Mouse (Mus musculus) right cerebral cortex, postnatal 10 days (tissue): ENCODE measurements around the gene Shank2.
A peak's percentile ranks its signal among the peaks of the same experiment; 100 is the strongest.

ENCODE experiments used
- DNase-seq, 2 experiments: peaks; one replicate each; pipeline ENCODE4 v3.0.0; 2021; ENCODE audit warnings: low spot score in 2 of 2

Shank2 gene

DNA sequence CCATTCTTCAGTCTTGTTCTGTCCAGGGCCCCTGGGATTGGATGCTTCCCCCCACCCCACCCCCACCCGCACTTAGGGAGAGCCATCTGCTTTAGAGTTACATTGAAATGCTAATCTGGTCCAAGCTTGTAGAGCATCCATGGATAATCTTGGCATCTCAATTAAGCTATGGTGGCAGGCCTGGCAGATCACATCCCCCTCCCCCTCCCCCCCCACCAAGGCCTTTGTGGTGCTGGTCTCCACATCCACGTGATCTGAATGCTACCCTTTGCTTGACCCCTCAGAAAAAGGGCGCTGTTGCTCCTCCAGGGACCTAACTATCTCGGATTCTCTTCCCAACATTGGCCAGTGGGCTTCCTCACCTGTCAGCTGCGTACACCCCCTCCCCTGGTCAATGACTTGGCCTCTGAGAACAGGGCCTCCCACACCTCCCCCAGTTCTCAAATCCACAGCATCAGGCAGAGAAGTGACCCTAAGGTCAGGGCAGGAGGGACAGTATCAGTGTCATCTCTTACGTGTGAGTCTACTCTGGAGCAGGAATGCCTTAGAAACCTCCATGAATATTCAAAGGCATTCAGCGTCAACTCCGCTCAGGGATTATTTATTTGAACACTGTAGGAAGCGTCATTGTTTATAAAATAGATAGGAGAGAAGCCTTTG lies 104.8 kb downstream of the Shank2 start:
- DNase-seq: no peak

DNA sequence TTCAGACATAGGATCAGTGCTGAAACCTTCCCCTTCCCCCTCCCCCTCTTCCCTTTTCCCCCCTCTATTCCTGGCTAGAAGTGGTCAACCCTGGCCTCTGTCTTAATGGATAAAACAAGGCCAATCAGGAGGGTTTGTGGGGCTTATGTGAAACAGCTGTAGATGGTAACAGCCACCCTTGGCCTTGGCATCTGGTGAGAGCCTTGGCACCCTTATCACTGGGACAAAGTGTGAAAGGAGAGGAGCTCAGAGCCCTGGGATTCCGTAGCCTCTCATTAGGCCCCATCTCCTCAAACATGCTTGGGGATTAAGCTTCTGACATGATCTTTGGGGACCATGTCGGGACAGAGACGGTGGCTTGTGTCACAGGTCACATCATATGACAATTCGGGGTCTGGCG lies 106.4 kb downstream of the Shank2 start:
- no peak for DNase-seq

- peak in 1 of 2 experiments; percentile 18 for DNase-seq
Measured at GRCm38 (mm10) chr7:144111026-144111604, 109.4 kb downstream of the Shank2 start.

DNA sequence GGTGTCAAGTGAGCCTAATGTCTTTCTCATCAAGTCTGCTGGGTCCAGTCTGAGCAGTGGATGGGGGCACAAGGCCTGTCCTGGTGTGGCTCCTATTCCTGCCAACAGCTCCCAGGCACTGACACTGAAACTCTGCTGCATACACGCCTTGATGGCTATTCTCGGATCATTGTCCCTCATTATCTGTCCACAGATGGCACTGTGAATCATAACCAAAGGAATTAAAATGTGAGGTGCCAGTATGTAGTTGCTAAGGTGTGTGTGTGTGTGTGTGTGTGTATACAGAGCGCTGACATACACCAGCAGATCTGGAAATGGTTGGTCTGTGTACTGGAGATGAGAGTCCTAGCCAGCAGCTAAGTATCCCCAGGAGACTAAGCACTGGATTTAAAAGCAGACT lies 110.3 kb downstream of the Shank2 start:
- peak in 1 of 2 experiments; percentile 31 for DNase-seq

DNA sequence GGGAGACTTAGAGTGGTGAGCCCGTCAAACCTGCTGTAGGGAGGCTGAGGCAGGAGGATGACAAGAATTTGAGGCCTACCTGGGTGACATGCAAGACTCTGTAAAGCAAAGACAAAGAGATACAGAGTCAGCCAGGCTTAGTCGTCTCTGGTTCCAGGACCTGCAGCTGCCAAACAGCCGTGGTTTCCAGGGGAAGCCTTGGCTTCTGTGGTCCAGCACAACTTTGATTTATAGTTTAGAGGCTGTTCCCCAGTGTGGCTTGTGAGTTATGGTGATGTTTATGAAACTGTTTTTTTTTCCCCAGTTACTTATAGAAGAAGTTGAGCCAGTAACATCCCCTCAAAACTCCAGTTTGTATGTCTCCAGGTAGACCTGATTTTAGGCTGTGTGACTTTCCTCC lies 112.5 kb downstream of the Shank2 start:
- no peak for DNase-seq

- no peak for DNase-seq
Measured at GRCm38 (mm10) chr7:144119562-144119961, 117.8 kb downstream of the Shank2 start.

- DNase-seq: peak; percentile 76 to 87
Measured at GRCm38 (mm10) chr7:144132699-144133387, 131.1 kb downstream of the Shank2 start.

- no peak for DNase-seq
Measured at GRCm38 (mm10) chr7:144133388-144133998, 131.8 kb downstream of the Shank2 start.

DNA sequence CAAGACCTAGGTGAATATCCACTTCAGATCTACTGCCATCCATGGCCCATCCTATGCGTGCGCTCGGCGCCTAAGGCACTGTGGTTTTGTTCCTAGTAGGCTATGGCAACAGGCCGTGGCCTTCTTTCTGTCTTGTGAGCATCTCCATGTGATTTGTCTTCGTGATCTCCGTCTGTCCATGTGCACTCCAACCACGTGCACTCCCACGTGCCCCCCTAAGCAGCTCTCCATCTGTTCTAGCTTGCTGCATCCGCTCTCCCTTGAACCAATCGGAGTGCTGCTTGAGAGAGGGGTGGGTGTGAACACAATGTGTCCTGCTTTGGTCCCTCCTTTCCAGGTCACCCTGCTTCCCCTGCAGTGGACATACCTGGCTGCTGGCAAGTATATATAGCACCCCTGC lies 133.0 kb downstream of the Shank2 start:
- peak; percentile 61 to 79 for DNase-seq

DNA sequence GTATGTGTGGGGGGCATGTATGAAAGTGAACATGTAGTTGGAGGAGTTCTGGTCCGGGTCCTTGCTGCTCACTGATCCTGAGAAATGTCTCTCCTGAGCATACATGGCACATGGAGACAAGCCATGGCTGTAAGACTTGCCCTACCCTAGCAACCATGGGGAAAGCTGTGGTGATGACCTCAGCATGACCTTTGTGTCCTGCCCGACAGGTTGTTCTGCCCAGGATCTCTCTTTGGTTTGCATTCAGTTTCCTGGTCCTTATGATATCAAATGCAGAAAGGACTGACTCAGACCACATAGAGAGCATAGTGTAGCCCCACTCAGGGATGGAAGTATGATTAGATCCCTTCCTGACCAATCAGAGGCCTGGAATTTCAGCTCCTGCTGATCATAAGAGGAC lies 136.1 kb downstream of the Shank2 start:
- no peak for DNase-seq

- DNase-seq: no peak
Measured at GRCm38 (mm10) chr7:144138476-144138875, 136.7 kb downstream of the Shank2 start.

DNA sequence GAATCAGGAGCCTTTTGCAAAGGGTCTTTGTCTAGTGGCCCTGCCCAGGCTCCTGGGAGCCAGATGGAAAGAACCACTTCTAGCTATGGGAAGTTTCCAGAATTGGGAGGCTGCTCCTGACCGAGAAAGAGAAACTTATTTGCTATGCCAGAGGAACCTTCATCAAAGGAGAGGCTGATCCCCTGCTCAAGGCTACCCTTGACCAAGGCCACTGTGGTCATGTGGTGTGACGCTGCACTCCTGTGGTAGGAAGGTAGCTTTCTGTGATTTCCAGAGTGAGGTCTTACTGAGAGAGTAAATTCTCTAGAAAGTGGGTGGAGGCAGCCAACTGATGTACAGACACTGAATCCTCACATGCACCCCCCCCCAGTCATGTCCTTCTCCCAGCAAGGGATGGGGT lies 138.0 kb downstream of the Shank2 start:
- no peak for DNase-seq

DNA sequence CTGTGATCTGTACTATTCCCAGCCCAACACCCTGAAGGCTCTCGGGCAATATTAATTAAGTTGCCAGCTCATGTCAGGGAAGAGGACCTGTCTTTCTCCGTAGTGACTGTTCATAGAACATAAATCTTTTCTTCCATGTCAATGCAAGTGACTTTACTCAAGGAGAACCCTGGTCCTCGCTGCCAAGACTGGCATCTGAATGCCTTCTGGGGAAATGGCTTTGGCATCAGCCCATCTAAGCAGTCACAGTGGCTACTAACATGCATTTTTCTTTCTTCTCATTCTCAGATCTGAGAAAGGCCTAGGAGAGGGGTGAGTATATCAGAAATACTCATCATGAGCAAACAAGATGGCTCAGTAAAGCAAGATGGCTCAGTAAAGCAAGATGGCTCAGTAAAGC lies 138.7 kb downstream of the Shank2 start:
- no peak for DNase-seq

- DNase-seq: no peak
Measured at GRCm38 (mm10) chr7:144142036-144142435, 140.3 kb downstream of the Shank2 start.

DNA sequence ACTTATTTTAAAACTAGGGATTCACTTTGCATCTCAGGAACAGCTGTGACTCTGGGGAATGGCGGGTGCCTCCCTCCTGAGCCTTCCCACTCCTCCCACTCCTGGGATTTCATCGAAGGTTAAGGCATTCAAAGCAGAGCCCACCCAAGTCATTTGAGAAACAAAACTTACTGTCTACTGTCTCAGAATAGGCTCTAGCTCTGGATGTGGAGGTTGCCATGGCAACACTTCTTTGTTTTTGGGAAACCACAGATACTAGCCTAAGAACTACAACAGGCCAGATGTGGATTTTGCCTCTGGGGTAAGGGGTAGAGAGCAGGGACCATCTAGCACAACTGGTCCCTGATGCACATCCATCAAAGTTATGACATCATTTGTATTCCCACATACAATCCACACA lies 142.2 kb downstream of the Shank2 start:
- peak in 1 of 2 experiments; percentile 67 for DNase-seq

DNA sequence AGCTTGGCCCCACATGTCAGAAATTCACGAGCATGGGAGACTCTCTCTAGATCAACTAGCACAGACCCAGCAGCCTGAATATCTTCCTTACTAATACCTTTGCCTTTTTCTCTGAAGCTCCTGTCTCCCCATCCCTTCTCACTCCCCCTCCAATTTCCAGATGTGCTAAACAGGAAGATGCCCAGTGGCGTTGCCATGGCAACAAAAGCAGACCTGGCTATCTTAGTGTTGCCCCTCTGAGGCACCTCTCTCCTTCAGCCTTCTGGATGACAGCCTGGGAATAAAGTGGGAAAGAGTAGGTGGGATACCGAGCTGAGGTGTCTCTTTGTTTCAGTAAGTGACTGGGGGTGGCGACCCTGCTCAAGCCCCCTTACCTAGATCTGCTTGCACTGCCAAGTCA lies 146.4 kb downstream of the Shank2 start:
- no peak for DNase-seq

DNA sequence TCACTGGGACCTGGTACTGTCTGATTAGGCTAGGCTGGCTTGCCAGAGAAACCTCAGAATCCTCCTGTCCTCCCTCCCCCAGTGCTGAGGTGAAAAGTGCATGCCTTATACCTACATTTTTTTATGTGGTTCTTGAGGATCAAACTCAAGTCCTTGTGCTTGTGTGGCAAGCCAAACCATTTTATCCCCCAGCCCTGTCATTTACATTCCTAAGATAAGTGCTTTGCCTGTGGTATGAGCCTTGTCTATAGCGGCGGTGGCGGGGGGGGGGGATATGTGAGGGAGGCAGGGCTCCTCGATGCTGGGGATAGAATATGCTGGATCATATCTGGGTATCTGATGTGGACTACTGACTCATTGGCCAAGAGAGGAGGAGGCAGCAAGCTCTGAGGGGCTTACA lies 151.4 kb downstream of the Shank2 start:
- DNase-seq: no peak

- DNase-seq: peak in 1 of 2 experiments; percentile 30
Measured at GRCm38 (mm10) chr7:144153682-144154081, 152.0 kb downstream of the Shank2 start.

GRCm38 (mm10) chr7:144157936-144158335 lies 156.2 kb downstream of the Shank2 start:
- no peak for DNase-seq

DNA sequence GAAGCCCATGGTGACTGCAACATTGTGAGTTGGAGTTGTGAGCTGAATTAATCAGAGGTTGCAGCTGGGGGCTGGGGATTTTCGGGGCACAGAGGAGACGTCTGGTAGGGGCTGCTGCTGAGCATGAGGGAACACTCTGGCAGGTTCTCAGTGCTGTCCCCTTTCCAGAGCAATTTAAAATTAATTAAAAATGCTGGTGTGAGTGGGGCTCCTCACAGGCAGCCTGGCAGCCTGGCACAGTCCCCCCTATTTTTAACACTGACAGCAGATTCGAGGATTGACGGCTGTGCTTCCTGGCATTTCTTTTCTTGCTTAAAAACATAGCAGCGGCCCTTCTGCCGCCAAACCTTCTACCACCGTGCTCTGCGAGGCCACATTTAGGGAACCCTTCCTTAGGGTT lies 157.8 kb downstream of the Shank2 start:
- DNase-seq: peak; percentile 55 to 66

DNA sequence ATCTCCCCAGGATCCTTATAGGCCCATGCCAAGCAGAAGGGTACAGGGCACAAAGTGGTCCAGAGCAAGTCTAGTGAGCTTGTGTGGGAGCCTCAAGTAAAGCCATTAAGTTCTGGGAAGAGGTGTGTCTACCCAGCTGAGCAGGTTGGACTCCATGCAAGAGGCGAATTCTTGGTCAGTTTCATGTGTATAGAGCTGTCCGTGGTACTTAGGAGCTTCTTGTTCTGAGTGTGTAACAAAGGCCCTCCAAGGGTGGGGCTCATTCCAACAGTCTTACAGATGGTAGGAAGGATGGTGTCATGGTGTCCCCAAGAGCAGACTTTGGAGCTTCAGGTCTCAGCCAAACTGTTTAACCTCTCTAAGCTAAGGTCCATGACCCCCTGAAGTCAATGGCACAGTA lies 158.3 kb downstream of the Shank2 start:
- no peak for DNase-seq

GRCm38 (mm10) chr7:144160646-144161249 lies 159.0 kb downstream of the Shank2 start:
- peak; percentile 68 to 77 for DNase-seq
